Mouse (Mus musculus) R1 (cell line): Measurements from ENCODE around the gene Xylt2.

Experiments used
- DNase-seq: peaks from one replicate; pipeline ENCODE4 v3.0.0-alpha.2; 2018; ENCODE audit warnings: low read depth, low spot score

Xylt2 gene

DNA sequence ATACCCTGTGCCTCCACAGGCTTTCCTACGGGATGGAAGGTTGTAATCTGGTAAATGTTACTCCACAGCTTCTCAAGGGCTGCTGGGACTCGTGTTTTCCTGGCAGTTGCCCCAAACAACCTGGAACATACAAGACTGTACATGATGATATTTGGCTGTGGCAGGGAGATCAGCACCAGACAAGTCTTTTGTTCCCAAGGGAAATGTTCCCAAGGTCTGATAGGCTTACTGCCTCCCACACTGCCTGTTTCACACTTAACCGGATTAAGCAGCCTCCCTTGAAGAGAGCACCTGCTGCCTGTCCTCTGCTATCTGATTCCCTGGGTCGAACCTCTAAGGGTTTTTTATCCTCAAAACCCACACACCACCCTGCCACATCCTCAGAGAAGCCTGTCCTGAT is 61.8 kb downstream of the Xylt2 start:
- no peak for DNase-seq

DNA sequence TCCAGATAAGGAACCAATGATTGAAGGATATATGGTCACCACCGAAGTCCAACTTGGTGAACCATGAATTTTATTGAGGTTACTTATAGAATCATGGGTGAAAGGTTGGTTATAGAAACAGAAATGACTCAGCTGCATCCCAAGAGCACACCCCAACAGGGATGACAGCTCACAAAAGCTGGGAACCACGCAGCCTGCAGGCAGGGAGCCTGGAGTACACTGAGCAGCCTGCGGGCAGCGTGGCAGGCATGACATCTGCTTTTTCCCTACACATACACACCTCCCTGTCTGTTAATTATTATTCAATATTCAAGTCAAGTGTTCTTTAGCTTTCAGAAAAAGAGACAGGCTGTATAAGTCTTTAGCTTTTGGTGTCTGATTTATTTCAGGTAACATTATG is 62.7 kb downstream of the Xylt2 start:
- no peak for DNase-seq
